Mouse (Mus musculus): ENCODE data around the gene Zfp800.

Gene Zfp800

DNA sequence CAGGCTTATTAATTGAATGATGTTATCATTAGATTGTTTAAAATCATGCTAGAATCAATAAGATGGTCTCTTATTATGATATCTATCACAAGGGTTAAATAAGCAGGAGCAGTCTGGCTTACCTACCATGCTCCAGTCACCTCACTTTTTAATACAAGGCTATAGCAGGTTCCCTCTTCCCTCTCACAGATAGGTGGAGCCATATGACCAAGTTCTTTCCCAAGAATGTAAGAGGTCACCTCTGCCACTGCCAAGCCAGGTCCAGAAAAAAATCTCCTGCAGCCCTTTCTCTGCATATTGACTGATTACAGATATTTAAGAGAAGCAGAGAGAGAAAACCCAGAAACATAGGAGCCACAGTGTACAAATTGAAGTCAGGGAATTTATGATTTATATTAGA lies 88.1 kb downstream of the Zfp800 start:
- DNase-seq (ENCODE audit: low spot score in 2 of 2): no peak

DNA sequence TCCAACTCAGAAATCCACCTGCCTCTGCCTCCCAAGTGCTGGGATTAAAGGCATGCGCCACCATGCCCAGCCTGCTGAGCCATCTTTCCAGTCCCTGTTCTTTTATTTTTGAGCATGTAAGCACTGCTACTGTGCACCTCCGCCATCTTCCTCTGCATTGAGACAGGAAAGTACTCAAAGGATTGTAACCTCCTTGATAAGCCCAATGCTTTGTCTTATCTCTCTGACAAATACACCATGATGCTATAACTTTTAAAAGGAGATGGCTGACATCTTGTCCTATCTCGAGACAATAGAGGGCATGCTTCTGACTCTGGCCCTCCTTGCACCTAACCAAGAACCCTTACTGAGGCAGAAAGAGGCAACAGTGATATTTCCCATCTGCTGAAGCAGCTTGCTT lies 88.9 kb downstream of the Zfp800 start:
- no peak for DNase-seq (ENCODE audit: low spot score in 2 of 2)

DNA sequence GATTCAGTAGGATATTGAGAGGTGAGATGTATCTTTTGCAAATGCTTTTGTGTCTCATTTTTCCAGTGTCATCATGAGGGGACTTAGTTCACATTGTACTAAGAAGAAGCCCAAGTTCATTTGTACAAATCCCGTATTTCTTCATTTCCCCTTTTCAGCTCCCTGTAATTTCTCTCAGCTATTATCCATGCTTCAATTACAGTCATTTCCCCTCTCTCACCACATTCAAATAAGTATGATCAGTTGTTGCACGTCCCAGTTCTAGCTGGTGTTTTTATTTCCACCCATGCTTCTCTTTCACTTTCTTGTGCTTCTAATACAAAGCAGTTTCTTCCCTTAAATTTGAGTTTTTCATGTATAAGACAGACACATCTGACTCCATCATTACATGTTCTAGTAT lies 91.1 kb downstream of the Zfp800 start:
- no peak for DNase-seq (ENCODE audit: low spot score in 2 of 2)

DNA sequence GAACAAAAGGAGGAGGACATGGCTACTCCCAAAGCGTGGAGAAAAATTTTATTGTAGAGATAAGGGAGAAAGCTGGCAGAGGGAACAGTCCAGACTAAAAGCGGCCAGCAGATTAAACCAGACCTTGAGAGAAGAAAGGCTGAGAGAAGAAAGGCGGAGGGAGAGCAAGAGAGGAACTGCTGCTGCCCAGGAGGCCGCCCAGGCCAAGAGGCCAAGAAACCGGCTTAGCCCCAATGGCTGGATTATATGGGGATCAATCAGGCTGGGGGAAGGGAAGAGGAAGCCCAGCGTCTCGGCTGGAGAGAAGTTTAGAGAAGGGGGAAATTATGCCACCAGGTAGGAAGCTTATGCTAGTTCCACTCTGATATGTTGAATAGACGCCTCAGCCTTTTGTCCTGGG lies 101.5 kb downstream of the Zfp800 start:
- DNase-seq (ENCODE audit: low spot score in 2 of 2): no peak

DNA sequence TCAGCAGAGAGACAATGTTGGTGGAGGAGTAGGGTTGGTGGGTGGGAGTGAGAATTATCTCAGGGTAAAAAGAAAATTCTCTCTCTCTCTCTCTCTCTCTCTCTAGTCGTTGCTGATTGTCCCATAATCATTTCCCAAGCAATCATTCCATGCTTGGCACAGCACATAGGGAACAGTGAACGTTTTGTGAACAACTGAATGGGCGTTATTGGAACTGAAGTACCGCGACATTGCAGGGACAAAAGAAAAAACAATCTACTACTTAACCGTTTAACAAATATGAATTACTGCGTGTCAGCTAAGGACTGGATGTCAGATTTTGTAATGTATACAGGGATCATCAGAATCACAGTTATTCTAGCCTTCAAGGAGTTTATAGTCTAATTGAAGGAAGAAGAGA lies 102.2 kb downstream of the Zfp800 start:
- no peak for DNase-seq (ENCODE audit: low spot score in 2 of 2)

DNA sequence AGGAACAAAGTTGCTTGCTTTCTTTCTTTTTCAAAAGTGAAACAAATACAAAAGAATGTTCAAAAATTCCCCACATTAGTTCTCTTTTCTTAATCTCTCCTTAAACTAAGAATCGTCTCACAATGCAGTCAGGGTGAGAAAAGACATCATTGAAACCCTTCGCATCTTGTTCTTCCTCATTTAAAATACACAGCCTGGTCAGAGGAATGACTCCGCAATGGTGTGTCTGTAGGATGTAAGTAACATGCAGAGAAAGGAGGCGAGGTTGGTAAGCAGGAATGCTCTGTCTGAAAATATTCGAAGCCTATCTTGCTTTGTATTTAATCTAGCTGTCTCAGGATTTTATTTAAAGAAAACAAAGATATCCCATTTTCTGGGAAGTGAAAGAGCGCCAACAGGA lies 105.0 kb downstream of the Zfp800 start:
- DNase-seq (ENCODE audit: low spot score in 2 of 2): no peak

DNA sequence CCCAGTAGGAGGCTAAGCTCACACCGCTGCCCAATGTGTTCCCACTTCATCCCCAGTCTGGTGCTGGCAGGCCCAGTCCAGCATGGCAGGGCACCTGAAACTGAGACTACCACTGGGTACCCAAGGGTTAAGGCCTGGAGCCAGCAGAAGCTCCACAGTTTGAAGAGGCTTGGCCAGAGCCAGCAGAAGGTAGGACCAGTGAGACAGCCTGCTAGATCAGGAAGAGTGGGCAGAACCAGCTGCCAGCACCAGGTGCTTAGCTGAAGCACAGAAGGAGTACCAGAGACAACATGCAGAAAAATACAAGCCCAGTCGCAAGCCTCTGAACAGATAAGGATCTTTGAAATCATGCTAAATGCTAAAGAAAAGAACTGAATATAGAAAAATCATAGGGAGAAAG lies 117.9 kb downstream of the Zfp800 start:
- DNase-seq (ENCODE audit: low spot score in 2 of 2): peak in 1 of 2 experiments; percentile 83

DNA sequence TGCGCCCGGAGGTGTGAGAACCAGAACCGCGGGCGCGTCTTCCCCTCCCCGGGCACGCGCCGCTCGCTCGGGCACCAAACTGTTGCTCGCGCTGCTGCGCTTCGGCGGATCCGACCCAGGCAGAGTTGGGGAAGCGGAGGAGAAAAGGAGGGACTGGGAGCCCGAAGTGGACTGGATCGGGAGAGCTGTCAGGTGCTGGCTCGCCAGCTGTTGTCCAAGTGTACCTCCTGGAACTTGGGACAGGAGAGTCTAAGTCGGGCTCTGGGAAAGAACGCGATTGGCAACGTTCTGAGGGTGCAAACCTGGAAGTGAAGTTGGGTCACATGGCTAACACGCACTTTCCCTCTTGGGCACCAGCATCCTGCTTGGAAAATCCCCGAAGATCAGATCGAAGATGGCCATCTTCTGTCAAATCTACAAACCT lies 135.6 kb downstream of the Zfp800 start:
- DNase-seq (ENCODE audit: low spot score in 2 of 2): no peak

DNA sequence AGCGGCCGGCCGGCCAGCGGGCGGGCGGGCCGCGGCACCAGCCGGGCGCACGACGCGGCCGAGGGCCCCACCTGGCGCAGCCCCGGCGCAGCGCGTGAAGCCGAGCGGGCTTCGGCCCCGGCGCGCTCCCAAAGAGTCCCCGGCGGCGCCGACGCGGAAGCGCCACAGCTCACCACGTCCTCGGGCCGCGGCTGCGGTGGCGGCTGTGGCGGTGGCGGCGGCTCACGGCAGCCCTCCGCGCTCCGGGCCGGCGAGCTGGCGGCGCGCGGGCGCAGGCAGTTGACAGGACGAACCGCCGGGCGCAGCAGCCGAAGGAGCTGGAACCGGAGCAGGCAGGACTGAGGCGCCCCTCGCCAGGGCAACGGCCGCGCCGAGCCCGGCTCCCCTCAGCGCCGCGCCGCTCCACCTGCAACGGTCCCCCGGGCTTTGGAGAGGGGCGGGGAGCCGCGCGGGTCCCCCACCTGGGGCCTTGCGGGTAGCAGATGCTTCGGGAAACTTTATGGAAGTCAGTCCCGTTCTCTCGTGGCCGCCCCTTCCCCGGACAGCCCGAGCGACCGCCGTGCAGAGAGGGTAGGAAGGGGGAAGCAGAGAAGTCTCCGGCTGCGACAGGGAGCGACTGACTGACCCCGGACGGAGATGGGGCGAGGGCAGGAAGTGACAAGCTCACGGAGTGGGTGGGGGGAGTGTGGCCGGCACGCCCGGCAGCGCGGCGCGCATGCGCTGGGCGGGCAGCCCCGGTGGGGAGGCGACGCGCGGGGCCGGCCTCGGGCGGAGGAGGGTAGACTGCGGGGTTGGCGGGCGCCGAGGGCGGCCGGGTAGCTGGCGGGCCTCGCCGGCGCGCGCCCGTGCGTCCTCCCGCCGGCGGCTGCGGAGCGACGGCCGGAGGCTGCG lies 136.3 kb downstream of the Zfp800 start:
- peak; percentile 64 to 85 for DNase-seq (ENCODE audit: low spot score in 2 of 2)

DNA sequence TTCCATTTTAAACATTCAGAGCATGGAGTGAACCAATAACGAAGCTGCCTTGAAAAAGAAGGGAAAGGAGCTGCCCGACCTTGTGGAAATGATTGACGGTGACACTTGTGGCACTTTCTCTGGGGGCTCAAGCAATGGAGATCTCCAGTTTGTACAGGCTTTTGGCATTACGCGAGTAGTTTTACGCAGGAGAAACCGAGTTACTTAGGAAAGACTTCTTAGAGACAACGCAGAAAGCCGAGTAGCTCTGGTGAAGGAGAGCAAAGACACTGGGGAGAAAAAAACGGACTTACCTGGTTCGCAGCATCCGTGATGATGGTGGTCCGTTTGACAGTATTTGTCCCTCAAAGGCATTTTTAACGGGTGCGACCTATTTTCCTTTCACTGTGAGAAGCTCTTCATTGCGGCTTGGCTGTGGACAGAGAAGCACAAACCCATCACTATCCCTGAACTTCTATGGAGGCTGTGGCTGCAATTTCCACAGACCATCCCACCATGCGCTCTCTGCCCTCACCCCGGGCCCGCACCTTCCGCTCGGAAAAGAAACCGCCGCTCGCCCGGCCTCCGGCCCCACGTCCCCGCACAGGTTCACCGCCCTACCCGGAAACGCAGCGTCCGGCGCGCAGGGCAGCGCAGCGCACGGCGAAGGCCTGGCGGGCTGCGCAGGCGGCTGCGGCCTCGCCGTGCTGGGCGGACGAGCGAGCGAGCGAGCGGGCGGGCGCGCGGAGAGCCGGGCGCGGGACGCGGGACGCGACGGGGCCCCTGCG lies 137.2 kb downstream of the Zfp800 start:
- DNase-seq (ENCODE audit: low spot score in 2 of 2): no peak

DNA sequence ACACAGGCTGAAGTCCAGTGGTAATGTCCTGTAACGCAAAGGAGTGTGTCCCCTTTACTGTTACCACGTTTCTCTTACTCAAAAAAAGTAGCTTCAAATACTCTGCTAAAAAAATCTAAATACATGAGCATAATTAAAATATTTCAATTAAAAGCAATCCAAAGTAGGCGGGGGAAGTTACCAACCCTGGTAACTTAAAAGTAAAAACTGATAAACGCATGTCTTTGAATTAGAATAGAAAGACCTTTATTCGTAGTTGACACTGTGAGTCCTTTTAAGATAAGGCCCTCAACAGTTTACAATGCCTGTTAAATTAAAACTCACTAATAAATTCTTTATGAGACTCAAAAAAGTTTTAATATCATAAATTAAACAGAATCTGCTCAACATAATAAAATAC lies 138.1 kb downstream of the Zfp800 start:
- no peak for DNase-seq (ENCODE audit: low spot score in 2 of 2)

DNA sequence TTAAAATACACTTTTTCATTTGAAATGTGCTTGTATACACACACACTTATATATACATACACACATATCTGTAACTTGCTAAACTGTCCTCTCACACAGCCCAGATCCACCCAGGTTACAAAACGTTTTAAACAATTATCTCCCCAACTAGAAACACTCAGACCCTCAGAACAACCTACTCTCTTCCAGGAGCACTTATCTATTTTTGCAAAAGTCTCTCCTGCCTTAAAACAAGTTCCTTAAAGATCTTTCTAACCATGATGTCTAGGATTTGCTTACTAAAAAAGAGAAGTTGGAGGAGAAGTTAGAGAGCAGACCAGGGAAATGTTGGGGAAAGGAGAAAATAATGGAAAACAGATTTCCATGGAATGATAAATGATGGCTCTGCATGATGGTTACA lies 139.4 kb downstream of the Zfp800 start:
- no peak for DNase-seq (ENCODE audit: low spot score in 2 of 2)

DNA sequence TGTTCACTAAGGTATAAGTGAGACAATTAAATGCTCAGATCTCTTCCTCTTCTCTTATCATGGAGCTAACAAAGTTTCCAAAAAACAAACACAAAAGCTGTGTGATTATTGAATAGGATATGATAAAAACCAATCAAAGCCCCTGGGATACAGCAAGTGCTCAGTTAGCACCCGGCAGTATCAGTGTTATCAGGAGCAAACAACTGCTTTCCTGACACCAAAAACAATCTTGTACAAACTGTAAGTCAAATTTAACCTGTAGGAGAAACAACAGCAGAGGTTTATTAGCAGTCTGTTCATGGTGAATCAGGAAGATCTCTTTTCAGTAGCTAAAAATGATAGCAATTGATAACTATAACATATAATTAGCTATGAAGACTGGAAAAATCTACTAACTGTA lies 140.0 kb downstream of the Zfp800 start:
- no peak for DNase-seq (ENCODE audit: low spot score in 2 of 2)

DNA sequence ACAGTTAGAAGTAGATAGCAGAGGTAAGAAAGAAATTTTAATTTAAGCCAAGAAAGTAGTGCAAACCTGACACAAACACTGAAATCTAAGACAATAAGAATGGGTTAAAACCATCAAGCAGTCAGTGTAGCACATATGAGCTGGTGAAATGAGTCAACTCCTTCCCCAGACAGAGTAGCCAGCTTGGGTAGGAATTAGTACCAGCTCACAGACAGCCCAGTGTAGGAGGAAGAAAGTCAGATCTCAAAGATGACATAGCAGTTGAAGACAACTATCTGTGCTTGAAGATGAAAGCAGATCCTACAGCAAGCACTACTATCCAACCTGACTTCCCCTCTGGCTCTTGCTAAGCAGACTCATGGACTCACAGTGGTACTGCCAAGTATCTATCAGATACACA lies 145.0 kb downstream of the Zfp800 start:
- no peak for DNase-seq (ENCODE audit: low spot score in 2 of 2)

DNA sequence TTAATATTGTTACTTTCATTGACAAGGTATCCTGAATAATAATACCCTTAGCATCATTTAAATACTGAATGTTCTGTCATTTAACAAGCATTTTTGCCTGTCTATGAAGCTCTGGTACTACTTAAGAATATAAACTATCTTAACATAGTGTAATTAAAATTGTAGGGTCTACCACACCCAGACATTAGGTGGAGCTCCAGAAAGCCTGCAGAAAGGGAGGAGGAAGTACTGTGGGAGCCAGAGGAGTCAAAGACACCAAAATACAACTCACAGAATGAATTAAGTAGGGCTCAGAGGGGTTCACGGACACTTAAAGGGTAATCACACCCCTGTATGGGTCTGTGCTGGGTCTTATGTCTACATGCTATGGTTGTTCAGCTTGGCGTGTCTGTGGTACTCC lies 149.6 kb downstream of the Zfp800 start:
- no peak for DNase-seq (ENCODE audit: low spot score in 2 of 2)

DNA sequence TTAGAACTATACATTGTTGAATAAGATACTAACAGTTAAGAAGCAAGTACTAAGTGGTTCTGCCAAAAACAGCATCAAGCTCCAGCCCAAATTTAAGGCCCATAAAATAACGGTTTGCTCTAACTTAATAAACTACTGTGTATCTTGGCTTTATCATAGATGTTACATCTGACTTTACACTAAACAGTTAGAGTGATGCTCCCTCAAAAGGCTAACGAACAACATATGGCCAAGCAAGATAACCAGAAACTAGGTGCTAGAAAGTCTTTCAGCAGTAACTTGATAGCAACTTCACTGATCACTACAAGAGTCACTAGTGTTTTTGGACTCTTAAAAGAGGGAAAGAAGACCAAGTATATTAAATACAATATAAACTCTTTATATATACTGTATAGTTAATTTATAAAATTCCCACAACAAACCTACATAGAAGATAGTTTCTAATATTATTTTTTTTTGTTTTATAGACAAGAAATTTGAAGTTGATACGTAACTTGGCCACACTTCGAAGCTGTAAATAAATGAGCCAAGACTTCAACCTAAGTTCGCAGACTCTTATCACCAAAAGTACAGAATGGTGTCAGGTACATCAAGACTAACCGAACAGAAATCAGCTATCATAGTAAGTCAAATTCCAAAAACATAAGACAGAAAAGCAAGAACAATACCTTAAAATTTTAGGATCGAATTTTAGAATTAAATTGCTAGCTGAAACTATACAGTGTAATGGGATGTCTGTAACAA lies 165.0 kb downstream of the Zfp800 start:
- DNase-seq (ENCODE audit: low spot score in 2 of 2): no peak

DNA sequence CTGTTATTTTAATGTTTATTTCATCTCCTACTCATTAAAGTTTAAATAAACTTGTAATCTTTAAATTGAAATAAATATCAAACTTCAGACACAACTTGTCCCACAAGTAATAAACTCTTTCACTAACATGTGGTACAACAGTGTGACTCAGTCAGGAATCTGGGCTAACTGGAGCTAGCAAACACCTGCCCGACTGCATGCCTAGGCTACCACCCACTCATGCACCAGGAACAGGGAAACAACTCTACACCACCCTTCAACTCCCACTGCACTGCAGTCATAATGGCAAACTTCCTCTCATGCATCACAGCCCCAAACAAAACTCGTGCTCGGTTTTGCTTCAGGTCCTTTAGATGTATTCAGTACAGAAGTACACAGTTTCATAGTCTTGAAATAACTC lies 169.7 kb downstream of the Zfp800 start:
- DNase-seq (ENCODE audit: low spot score in 2 of 2): no peak

DNA sequence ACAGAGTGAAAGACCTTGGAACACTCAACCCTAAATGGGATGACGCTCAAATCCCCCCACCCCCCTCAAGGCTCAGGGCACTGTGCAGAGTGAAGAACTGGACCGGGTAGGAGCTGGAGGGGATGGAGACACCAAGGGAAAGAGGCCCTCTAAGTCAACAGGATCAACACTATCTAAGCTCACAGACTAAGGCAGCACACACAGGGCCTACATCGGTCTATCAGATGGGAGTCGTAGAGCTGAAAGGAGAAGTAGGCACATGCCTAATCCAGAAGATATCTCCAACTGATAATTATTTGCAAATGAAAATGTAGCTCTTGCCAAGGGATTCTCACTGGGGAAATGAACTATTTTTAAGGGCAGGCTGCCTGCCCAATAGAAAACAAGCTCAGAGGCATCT lies 176.8 kb downstream of the Zfp800 start:
- DNase-seq (ENCODE audit: low spot score in 2 of 2): no peak

DNA sequence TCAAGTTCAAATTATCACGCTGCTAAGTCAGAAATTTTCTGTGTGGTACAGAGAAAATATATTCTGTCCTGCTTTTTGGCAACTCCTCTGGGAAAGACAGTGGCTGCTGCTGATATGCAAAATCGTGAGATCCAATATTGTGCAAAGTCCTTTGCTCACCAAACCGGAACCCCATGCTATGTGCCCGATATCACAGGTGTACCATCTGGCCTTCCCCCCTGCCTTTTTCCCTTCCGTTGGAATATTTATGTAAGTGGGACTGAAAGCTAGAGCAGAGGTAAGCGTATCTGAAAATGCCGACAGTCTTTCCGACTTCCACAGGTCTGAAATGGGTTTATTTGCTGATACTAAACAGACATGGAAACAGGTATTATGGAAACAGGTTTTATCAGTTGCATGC lies 179.4 kb downstream of the Zfp800 start:
- DNase-seq (ENCODE audit: low spot score in 2 of 2): no peak

DNA sequence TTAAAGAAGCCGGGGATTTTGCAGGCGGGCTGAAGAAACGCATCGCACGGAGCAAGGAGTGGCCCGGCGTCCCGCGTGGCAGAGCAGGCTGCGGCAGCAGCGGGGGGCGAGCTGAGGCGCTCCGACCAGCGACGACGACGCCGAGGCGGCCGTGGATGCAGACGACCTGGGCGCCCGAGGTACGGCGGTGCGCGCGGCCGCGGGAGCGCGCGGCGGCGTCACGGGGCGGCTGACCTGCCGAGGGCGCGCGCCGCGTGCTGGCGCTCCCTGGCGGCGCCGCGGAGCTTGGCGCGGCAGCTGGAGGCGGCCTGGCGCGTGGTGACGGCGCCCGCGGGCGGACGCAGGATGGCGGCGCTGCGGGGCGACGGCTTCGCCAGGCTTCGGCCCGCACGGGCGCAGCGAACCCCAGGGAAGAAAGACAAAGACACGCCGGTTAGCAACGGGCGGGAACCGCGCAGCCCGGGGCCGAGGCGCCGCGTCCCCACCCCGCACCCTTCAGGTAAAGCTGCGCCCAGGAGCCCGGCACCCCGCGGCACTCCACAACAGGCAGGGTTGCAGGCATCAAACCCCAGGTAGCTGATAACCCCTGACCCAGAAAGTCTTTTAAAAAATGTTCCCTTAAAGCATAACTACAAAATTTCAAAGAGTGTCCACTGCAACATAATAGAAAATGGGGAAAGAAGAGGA lies 182.4 kb downstream of the Zfp800 start:
- peak; percentile 52 to 63 for DNase-seq (ENCODE audit: low spot score in 2 of 2)

DNA sequence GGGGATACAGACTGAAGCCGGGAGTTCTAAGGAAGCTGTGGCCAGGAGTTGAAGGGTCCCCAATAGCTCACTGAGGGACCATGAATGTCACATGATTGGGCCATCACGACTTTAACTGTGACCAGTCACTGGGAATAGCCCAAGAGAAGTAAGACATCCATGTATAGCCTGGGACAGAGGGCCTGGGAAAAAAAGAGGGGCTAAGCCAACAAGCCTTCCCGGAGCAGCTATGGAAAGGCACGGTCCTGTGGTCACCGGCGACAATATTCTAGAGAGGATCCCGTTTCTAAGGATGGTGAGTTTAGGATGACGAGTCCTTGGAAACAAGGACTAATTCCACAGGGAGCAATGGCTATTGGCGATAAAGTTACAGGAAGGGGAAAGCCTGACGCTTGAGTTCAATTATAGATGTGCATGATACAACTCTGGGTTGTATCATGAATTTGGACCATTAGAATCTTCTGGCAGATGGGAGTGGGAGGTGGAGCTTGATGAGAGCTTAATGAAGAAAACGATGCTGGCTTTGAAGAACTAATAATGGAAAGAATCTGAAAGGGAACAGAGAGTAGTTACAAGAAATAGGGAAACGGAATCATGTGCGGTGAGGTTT lies 183.0 kb downstream of the Zfp800 start:
- DNase-seq (ENCODE audit: low spot score in 2 of 2): no peak

Measured in left cerebral cortex, adult 9 months (tissue).